Mouse (Mus musculus) heart, embryonic 13.5 days (tissue): ENCODE data around the gene Fndc10. TPM values are rescaled to one million over a fixed set of nuclear protein-coding genes. Genes with fewer than 3 reads are reported as not detected.
A peak's percentile ranks its signal among the peaks of the same experiment; 100 is the strongest.
"Not testable (repeated sequence)": the region's sequence is repeated elsewhere in the genome, so short reads cannot be mapped to it uniquely, and the experiment has no call there.

Experiments used
- ATAC-seq: fragments of 200-750 bp; cut with Nextera tagmentation; 2 replicates; pipeline ENCODE4 v1.8.0; 2017; ENCODE audit warnings: moderate TSS enrichment; ENCODE audit not compliant: insufficient number of reproducible peaks, low FRiP score, low TSS enrichment; ENCODE audit errors: extremely low read depth
- H3K27ac ChIP-seq: fragments of 300-500 bp; sonication (generic); replicated peaks from 2 replicates; pipeline ENCODE4 v1.5.1; 2015; ENCODE audit warnings: moderate library complexity, mild to moderate bottlenecking, inconsistent platforms
- H3K27me3 ChIP-seq: fragments of 300-500 bp; sonication (generic); replicated peaks from 2 replicates; pipeline ENCODE4 v1.6.1; 2015; ENCODE audit warnings: mild to moderate bottlenecking, inconsistent platforms
- H3K36me3 ChIP-seq: fragments of 300-500 bp; sonication (generic); 2 replicates; pipeline ENCODE4 v1.6.1; 2015; ENCODE audit warnings: mild to moderate bottlenecking, inconsistent platforms
- H3K4me1 ChIP-seq: fragments of 300-500 bp; sonication (generic); 2 replicates; pipeline ENCODE4 v1.6.1; 2015; ENCODE audit warnings: inconsistent platforms
- H3K4me2 ChIP-seq: fragments of 300-500 bp; sonication (generic); 2 replicates; pipeline ENCODE4 v1.6.1; 2015; ENCODE audit warnings: inconsistent platforms, mild to moderate bottlenecking, moderate library complexity
- H3K4me3 ChIP-seq: fragments of 300-500 bp; sonication (generic); 2 replicates; pipeline ENCODE4 v1.5.1; 2015; ENCODE audit warnings: moderate library complexity, mild to moderate bottlenecking, inconsistent platforms
- H3K9ac ChIP-seq: fragments of 300-500 bp; sonication (generic); 2 replicates; pipeline ENCODE4 v1.6.1; 2015; ENCODE audit warnings: inconsistent platforms, mild to moderate bottlenecking, moderate library complexity
- H3K9me3 ChIP-seq: fragments of 300-500 bp; sonication (generic); 2 replicates; pipeline ENCODE4 v1.6.1; 2016; ENCODE audit warnings: inconsistent platforms
- WGBS: fragments of 180-500 bp; shearing (Covaris S2); methylation state at CpG from one replicate; pipeline ENCODE4 v1.1.7; 2015; ENCODE audit warnings: mixed read lengths; 5-methylcytosine and 5-hydroxymethylcytosine counted together
- polyA plus RNA-seq: library from polyadenylated mRNA; unstranded; fragments of >200 nt; fragmentation: Nextera tagmentation; extraction: Ambion mirVana; gene quantifications from 2 replicates; pipeline ENCODE4 v1.2.1, GENCODE M21; 2015

The Fndc10 gene
- polyA plus RNA-seq, 1 experiment from 2014 or later, result 1.1 TPM

GRCm38 (mm10) chr4:155739152-155739551 lies 45.0 kb downstream of the Fndc10 start:
- 86% methylated on average over 6 of the region's 6 CpGs for WGBS
- H3K27me3 ChIP-seq, result no peaks in the 10 kb centered on the region
- no peak overlapping the region for H3K9ac ChIP-seq
- no peak for ATAC-seq
- no peak overlapping the region for H3K27ac ChIP-seq
- no peak overlapping the region for H3K4me2 ChIP-seq
- no peak overlapping the region for H3K4me3 ChIP-seq
- H3K4me1 ChIP-seq, result peaks cover 9% of the 10 kb centered on the region
- H3K36me3 ChIP-seq, result peaks cover 60% of the 10 kb centered on the region
- H3K9me3 ChIP-seq, result no peaks in the 10 kb centered on the region

DNA sequence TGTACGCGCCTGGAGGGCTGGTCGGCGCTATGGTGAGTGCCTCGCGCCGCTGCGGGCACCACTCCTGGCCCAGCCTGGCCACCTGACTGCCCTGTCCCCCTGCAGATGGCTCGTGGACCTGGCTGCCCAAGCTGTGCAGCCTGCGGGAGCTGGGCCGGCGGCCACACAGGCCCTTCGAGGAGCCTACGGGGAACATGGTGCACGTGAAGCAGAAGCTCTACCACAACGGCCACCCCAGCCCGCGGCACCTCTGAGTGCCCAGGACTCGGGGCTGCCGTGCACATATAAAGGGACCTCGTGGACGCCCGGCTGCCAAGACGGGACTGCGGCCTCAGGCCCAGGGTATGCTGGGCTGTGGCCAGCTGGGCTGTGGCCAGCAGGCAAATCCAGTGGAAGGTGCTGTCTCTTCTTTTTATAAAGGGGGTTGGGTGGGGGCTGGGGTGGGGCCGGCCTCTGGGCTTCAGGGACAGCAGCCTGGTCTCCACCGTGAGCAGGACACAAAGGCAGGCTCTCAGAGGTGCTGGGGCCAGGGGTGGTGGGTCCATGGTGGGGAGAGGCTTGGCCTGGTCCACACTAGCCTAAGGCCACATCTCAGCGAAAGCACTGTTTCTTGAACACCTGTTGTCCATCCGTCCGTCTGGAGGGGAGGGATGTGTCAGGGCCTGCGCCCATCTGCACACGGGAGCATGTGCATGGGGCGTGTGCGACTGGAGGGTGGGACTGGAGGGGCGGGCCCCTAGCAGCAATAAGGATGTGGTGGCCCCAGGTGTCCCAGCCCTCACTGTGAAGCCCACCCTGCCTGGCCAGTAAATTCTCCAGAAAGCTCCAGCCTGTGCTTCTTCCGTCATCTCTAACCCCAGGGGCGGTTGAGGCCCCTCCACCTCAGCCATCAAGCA lies 45.8 kb downstream of the Fndc10 start:
- 0 out of 2 replicates have a peak, but pooled peaks have one; percentile 4 for ATAC-seq
- H3K27ac ChIP-seq, result no peak overlapping the region
- H3K9me3 ChIP-seq, result no peaks in the 10 kb centered on the region
- H3K27me3 ChIP-seq, result no peaks in the 10 kb centered on the region
- H3K4me3 ChIP-seq, result no peak overlapping the region
- no peak overlapping the region for H3K4me2 ChIP-seq
- 76% methylated on average over 37 of the region's 37 CpGs for WGBS
- no peak overlapping the region for H3K9ac ChIP-seq
- H3K36me3 ChIP-seq, result peaks cover 68% of the 10 kb centered on the region
- peaks cover 7% of the 10 kb centered on the region for H3K4me1 ChIP-seq

GRCm38 (mm10) chr4:155740681-155741080 lies 46.5 kb downstream of the Fndc10 start:
- ATAC-seq, H3K4me2 ChIP-seq, H3K4me3 ChIP-seq, H3K9me3 ChIP-seq, H3K9ac ChIP-seq, H3K27me3 ChIP-seq, H3K4me1 ChIP-seq, H3K27ac ChIP-seq: not testable (repeated sequence)
- 83% methylated on average over 10 of the region's 10 CpGs for WGBS
- H3K36me3 ChIP-seq, result peaks cover 75% of the 10 kb centered on the region

DNA sequence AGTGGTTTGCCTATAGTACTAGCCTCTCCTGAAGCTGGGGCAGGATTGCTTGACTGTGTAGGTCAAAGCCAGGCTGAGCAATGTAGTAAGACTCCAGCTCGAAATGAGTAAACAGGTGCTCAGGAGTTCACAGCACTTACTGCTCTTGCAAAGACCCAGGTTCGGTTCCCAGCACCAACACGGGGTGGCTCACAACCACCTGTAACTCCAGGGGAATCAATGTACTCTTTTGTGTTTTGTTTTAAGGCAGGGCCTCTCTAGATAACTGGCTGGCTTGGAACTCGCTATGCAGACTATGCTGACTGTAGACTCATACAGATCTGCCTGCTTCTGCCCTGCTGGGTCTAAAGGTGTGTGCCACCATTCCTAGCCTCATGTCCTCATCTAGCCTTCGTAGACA lies 48.5 kb downstream of the Fndc10 start:
- H3K4me1 ChIP-seq, result no peaks in the 10 kb centered on the region
- H3K9me3 ChIP-seq, result no peaks in the 10 kb centered on the region
- no peaks in the 10 kb centered on the region for H3K27me3 ChIP-seq
- H3K9ac ChIP-seq, result no peak overlapping the region
- no peak overlapping the region for H3K4me3 ChIP-seq
- no peak overlapping the region for H3K27ac ChIP-seq
- peaks cover 88% of the 10 kb centered on the region for H3K36me3 ChIP-seq
- H3K4me2 ChIP-seq, result no peak overlapping the region
- ATAC-seq, result no peak
- WGBS, result 91% methylated on average over 5 of the region's 5 CpGs

DNA sequence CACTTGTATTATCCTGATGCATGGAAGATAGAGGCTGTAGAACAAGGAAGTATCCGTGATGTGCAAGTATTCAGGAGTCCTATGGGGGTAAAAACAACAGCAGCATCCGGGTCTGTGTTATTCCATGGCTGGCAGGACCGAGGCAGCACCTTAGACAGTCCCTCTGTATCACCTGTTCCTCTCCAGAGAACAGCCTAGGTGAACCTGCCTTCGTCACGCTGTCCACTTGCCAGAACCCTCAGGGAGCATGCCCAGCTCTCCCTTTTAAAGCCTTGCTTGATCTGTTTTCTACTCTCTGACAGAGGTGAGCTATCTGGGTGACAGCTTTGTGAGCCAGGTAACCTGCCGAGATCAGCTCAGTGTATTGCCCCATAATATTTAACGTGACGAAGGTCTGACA lies 50.3 kb downstream of the Fndc10 start:
- no peak overlapping the region for H3K27ac ChIP-seq
- no peak overlapping the region for H3K9ac ChIP-seq
- H3K9me3 ChIP-seq, result no peaks in the 10 kb centered on the region
- no peak overlapping the region for H3K4me3 ChIP-seq
- H3K4me1 ChIP-seq, result no peaks in the 10 kb centered on the region
- peaks cover 100% of the 10 kb centered on the region for H3K36me3 ChIP-seq
- no peak for ATAC-seq
- WGBS, result 87% methylated on average over 8 of the region's 8 CpGs
- no peak overlapping the region for H3K4me2 ChIP-seq
- H3K27me3 ChIP-seq, result no peaks in the 10 kb centered on the region

GRCm38 (mm10) chr4:155745136-155745535 lies 51.0 kb downstream of the Fndc10 start:
- Histone ChIP-seq H3K36me3 (peaks cover 100% of the 10 kb centered on the region), H3K4me2 (no peak overlapping the region), H3K27ac (no peak overlapping the region), H3K4me1 (no peaks in the 10 kb centered on the region), H3K27me3 (no peaks in the 10 kb centered on the region), H3K4me3 (no peak overlapping the region), H3K9ac (no peak overlapping the region), H3K9me3 (no peaks in the 10 kb centered on the region)
- ATAC-seq, result no peak
- 87% methylated on average over 5 of the region's 5 CpGs for WGBS

Other genes starting within 250 kb of the Fndc10 start
- gene Tmem52, start 225.2 kb upstream of the Fndc10 start, polyA plus RNA-seq, result not detected in 2 replicates
- gene Gnb1, start 203.0 kb upstream of the Fndc10 start, polyA plus RNA-seq, result 345 and 378 TPM in 2 replicates
- gene Nadk, start 132.0 kb upstream of the Fndc10 start, polyA plus RNA-seq, result 45.0 and 49.3 TPM in 2 replicates
- 5.7 and 6.2 TPM in 2 replicates for gene Slc35e2, start 92.9 kb upstream of the Fndc10 start, polyA plus RNA-seq
- 39.6 and 40.2 TPM in 2 replicates for gene Cdk11b, start 69.5 kb upstream of the Fndc10 start, polyA plus RNA-seq
- gene Gm10563, start 48.9 kb upstream of the Fndc10 start, polyA plus RNA-seq, result not detected in 2 replicates
- 67.1 and 73.0 TPM in 2 replicates for gene Mmp23, start 41.0 kb upstream of the Fndc10 start, polyA plus RNA-seq
- 16.5 and 16.9 TPM in 2 replicates for gene Mib2, start 25.1 kb upstream of the Fndc10 start, polyA plus RNA-seq
- 105 and 122 TPM in 2 replicates for gene Ssu72, start 10.5 kb downstream of the Fndc10 start, polyA plus RNA-seq
- gene Tmem240, start 40.5 kb downstream of the Fndc10 start, polyA plus RNA-seq, result 0.46 and 0.51 TPM in 2 replicates
- gene Atad3a, start 66.8 kb downstream of the Fndc10 start, polyA plus RNA-seq, result 87.7 and 93.2 TPM in 2 replicates
- gene Vwa1, start 80.4 kb downstream of the Fndc10 start, polyA plus RNA-seq, result 3.5 and 3.7 TPM in 2 replicates
- 4.2 and 5.3 TPM in 2 replicates for gene Tmem88b, start 91.5 kb downstream of the Fndc10 start, polyA plus RNA-seq
- gene Ankrd65, start 96.1 kb downstream of the Fndc10 start, polyA plus RNA-seq, result not detected in 2 replicates
- 138 and 157 TPM in 2 replicates for gene Mrpl20, start 108.5 kb downstream of the Fndc10 start, polyA plus RNA-seq
- gene Ccnl2, start 118.1 kb downstream of the Fndc10 start, polyA plus RNA-seq, result 97.1 and 113 TPM in 2 replicates
- gene Aurkaip1, start 136.9 kb downstream of the Fndc10 start, polyA plus RNA-seq, result 126 and 144 TPM in 2 replicates
- gene Mxra8, start 145.3 kb downstream of the Fndc10 start, polyA plus RNA-seq, result 56.7 and 59.3 TPM in 2 replicates
- gene Dvl1, start 153.1 kb downstream of the Fndc10 start, polyA plus RNA-seq, result 2.8 and 2.9 TPM in 2 replicates
- 0.09 and 0.11 TPM in 2 replicates for gene Tas1r3, start 169.0 kb downstream of the Fndc10 start, polyA plus RNA-seq
- 9.1 and 9.8 TPM in 2 replicates for gene Cptp, start 175.1 kb downstream of the Fndc10 start, polyA plus RNA-seq
- 36.0 and 36.4 TPM in 2 replicates for gene Ints11, start 175.2 kb downstream of the Fndc10 start, polyA plus RNA-seq
- 32.5 and 33.1 TPM in 2 replicates for gene Pusl1, start 197.4 kb downstream of the Fndc10 start, polyA plus RNA-seq
- gene Acap3, start 197.5 kb downstream of the Fndc10 start, polyA plus RNA-seq, result 8.8 and 10.4 TPM in 2 replicates
- 72.0 and 81.6 TPM in 2 replicates for gene Ube2j2, start 249.5 kb downstream of the Fndc10 start, polyA plus RNA-seq